34 mouse cellular contexts compared by ENCODE assay signal in genomic region chr17:56592553-56592952, GRCm38 (mm10).
"Had no signal": no experiment of that assay in that cellular context is flagged by ENCODE, and none has a peak within 500 bp of the region (broad histone marks: within the 10 kb centered on the region; RNA-seq: fewer than 3 reads in every experiment).

No protein-coding gene starts in this region.

- H3K4me1 ChIP-seq: heart, embryonic 10.5 days had no signal

- H3K9me3 ChIP-seq: heart, embryonic 10.5 days; heart, embryonic 12.5 days; heart, embryonic 13.5 days; heart, embryonic 15.5 days; hindbrain, embryonic 10.5 days; hindbrain, embryonic 12.5 days; hindbrain, embryonic 13.5 days; hindbrain, embryonic 15.5 days; intestine, embryonic 15.5 days; kidney, embryonic 15.5 days had no signal

- ATAC-seq: hindbrain, embryonic 16.5 days; hindbrain, postnatal 0 days; inflammation-experienced regulatory T-cells, adult 6 months; intestine, embryonic 15.5 days; intestine, embryonic 16.5 days; intestine, postnatal 0 days had no signal

- H3K4me2 ChIP-seq: heart, embryonic 12.5 days; heart, embryonic 13.5 days; heart, embryonic 15.5 days; hindbrain, embryonic 12.5 days; hindbrain, embryonic 13.5 days; hindbrain, embryonic 14.5 days; hindbrain, embryonic 15.5 days; intestine, embryonic 15.5 days; kidney, embryonic 15.5 days had no signal

- H3K9ac ChIP-seq: heart, embryonic 12.5 days; heart, embryonic 13.5 days; heart, embryonic 15.5 days; hindbrain, embryonic 12.5 days; hindbrain, embryonic 13.5 days; hindbrain, embryonic 14.5 days; hindbrain, embryonic 15.5 days; intestine, embryonic 15.5 days; kidney, embryonic 15.5 days had no signal

- DNase-seq: heart, postnatal 10 days; heart, postnatal 14 days; heart, postnatal 36 days; heart, postnatal 4 days; kidney, adult 11 months; kidney, adult 18-20 months; kidney, adult 2 months; kidney, adult 8-10 months; kidney, adult 9 months; kidney, postnatal 10 days; kidney, postnatal 14 days; kidney, postnatal 25 days; kidney, postnatal 36 days; kidney, postnatal 4 days; layer of hippocampus, adult 9-11 months; layer of hippocampus, postnatal 36 days had no signal

- H3K4me3 ChIP-seq: heart, embryonic 10.5 days; heart, embryonic 12.5 days; heart, embryonic 13.5 days; heart, embryonic 15.5 days; hindbrain, embryonic 10.5 days; hindbrain, embryonic 12.5 days; hindbrain, embryonic 13.5 days; hindbrain, embryonic 15.5 days; intestine, embryonic 15.5 days; kidney, embryonic 15.5 days; layer of hippocampus, adult 2 months had no signal

- H3K27ac ChIP-seq: heart, embryonic 10.5 days; heart, embryonic 13.5 days; heart, embryonic 15.5 days; hindbrain, embryonic 10.5 days; hindbrain, embryonic 12.5 days; hindbrain, embryonic 13.5 days; hindbrain, embryonic 14.5 days; hindbrain, embryonic 15.5 days; hindbrain, postnatal 0 days; intestine, embryonic 15.5 days; kidney, embryonic 15.5 days; kidney, postnatal 0 days; layer of hippocampus, adult 2 months had no signal

- H3K27me3 ChIP-seq: heart, embryonic 12.5 days; heart, embryonic 13.5 days; heart, embryonic 15.5 days; hindbrain, embryonic 12.5 days; hindbrain, embryonic 13.5 days; hindbrain, embryonic 15.5 days; intestine, embryonic 15.5 days; kidney, embryonic 15.5 days had no signal
